Mouse (Mus musculus) T-cell, adult 66 days (primary cell): ENCODE measurements around the gene Rgs7bp. TPM values are rescaled to one million over a fixed set of nuclear protein-coding genes. Genes with fewer than 3 reads are reported as not detected.

Source experiments
- total RNA-seq, 2 experiments: library from RNA; stranded (reverse); gene quantifications; 3 replicates in 1 of 2; 4 replicates in 1 of 2; pipeline ENCODE4 v1.2.4; 2023

Rgs7bp gene
- total RNA-seq: under 1 TPM in 1 of 2 experiments, not detected in 1; 0.09 TPM

GRCm38 (mm10) chr13:105054181-105054940, at the start of gene Rgs7bp:
Gene Rgs7bp, minus strand, starts transcription at chr13:105054930.

GRCm38 (mm10) chr13:105081862-105082261, 27.1 kb upstream of the Rgs7bp start, which contains the start of gene 4933425L06Rik:
Gene 4933425L06Rik, plus strand, starts transcription at chr13:105082122.

Other genes with a start within 250 kb of the Rgs7bp start
- gene Cwc27, start 237.8 kb downstream of the Rgs7bp start, total RNA-seq: 10 to 100 TPM; 26.3 to 34.6 TPM
- gene Shisal2b, start 191.0 kb downstream of the Rgs7bp start, total RNA-seq: not detected
- gene 4933425L06Rik, start 27.2 kb upstream of the Rgs7bp start, total RNA-seq: not detected
- gene Rnf180, start 239.9 kb upstream of the Rgs7bp start, total RNA-seq: under 1 TPM; 0.20 to 0.59 TPM